Mouse (Mus musculus) heart, postnatal 0 days (tissue): ENCODE measurements around the gene Ppp1r15b.

Experiments
- CTCF ChIP-seq: IDR thresholded peaks from 2 replicates; pipeline ENCODE4 v1.5.1; 2016; ENCODE audit warnings: antibody characterized with exemption, control low read depth, low read depth
- EP300 ChIP-seq: IDR thresholded peaks from 2 replicates; pipeline ENCODE4 v1.6.1; 2016; ENCODE audit warnings: antibody characterized with exemption, low read depth

- TF ChIP-seq EP300 (no peak), CTCF (no peak)
Measured at GRCm38 (mm10) chr1:133124137-133124536, 6.8 kb upstream of the Ppp1r15b start.
